In the genomic region with DNA sequence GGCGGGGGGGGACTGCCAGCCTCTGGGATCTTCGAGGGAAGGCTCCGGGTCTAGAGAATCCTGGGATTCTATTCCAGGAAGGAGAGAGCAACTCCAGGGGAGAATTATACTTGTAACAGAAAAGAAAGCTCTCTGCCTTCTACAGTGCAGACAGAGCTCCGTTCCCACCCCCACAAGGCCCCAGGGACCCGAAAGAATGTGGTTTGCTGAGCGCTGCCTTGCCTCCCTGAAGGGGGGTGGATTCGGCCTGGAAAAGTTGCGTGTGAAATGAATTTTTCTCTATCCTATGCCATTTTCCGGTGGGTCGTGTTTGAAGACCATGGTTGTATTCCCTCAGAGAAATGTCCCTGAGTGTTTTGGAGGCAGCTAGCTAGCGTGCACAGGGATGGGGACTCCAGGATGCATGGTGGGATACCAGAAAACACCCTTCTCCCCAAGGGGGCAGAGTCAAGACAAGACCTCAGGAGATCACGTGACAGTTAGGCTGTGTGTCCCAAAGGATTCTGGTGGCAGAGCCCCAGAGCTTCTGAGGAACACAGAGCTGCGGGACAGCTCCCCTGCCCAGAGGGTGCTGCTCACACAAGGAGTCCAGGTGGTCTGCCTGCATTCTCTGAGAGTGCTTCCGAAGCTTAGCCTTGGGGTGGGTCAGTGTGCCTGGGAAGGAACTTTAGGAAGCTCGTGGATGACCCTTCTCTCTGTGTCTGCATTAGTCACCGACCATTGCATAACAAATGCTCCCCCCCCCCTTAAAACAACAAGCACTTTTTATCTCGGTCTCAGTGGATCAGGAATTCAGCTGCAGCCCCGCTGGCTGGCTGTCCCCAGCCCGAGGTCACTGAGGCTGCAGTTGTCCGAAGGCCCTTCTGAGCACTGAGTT, we compare ENCODE assay signal across 9 mouse cellular contexts. TPM values are rescaled to one million over a fixed set of nuclear protein-coding genes. Genes with fewer than 3 reads are reported as not detected.
A peak's percentile ranks its signal among the peaks of the same experiment; 100 is the strongest.
DNase-seq lines count a peak whose midpoint lies in the region; ATAC-seq and TF ChIP-seq lines count a peak whose summit lies in the region.
"Had no signal": no experiment of that assay in that cellular context is flagged by ENCODE, and none has a peak within 500 bp of the region (broad histone marks: within the 10 kb centered on the region; RNA-seq: fewer than 3 reads in every experiment).

No protein-coding gene starts in this region.

- H3K4me3 ChIP-seq in cortical plate, adult 2 months (ENCODE audit: insufficient read depth, low read length), result no peak overlapping the region
- H3K4me3 ChIP-seq in intestine, embryonic 16.5 days (ENCODE audit: low read length), result peak overlapping the region; percentile 15; the same call in 1 of the 2 replicates
- H3K4me3 ChIP-seq in stomach, embryonic 14.5 days (ENCODE audit: low read depth, low read length), result no peak overlapping the region

- peak overlapping the region; percentile 53 for H3K4me2 ChIP-seq in intestine, embryonic 16.5 days (ENCODE audit: low read depth, low read length)
- H3K4me2 ChIP-seq in stomach, embryonic 14.5 days (replicated peaks; ENCODE audit: low read depth, low read length), result peak overlapping the region; percentile 31

- peak; percentile 57 for DNase-seq in MN1 (ENCODE audit: low spot score)
- peak; percentile 99 for DNase-seq in heart, adult 11 months
- DNase-seq in lung, adult 18-20 months, result peak; percentile 44 to 48
- no peak for DNase-seq in ovary, postnatal 10 days (ENCODE audit: low spot score)
- no peak for DNase-seq in thymus, postnatal 36 days

- no peak for TF ChIP-seq POLR2A in cortical plate, adult 2 months (IDR thresholded peaks at IDR 0.05; ENCODE audit: extremely low read depth, insufficient read depth, low read length)

- H3K27me3 ChIP-seq in intestine, embryonic 16.5 days (replicated peaks; ENCODE audit: control insufficient read depth, insufficient read depth, low read length), result no peaks in the 10 kb centered on the region
- no peaks in the 10 kb centered on the region for H3K27me3 ChIP-seq in stomach, embryonic 14.5 days (ENCODE audit: control insufficient read depth, insufficient read depth, low read length)

- no peaks in the 10 kb centered on the region for H3K36me3 ChIP-seq in intestine, embryonic 16.5 days (ENCODE audit: control insufficient read depth, insufficient read depth, low read length)
- H3K36me3 ChIP-seq in stomach, embryonic 14.5 days (ENCODE audit: control insufficient read depth, insufficient read depth, low read length), result no peaks in the 10 kb centered on the region

- peaks cover 6% of the 10 kb centered on the region for H3K4me1 ChIP-seq in cortical plate, adult 2 months (ENCODE audit: control insufficient read depth, insufficient read depth, low read length)
- peaks cover 48% of the 10 kb centered on the region for H3K4me1 ChIP-seq in intestine, embryonic 16.5 days (ENCODE audit: control insufficient read depth, insufficient read depth, low read length)
- H3K4me1 ChIP-seq in stomach, embryonic 14.5 days (ENCODE audit: control insufficient read depth, insufficient read depth, low read length), result peaks cover 42% of the 10 kb centered on the region

- H3K9me3 ChIP-seq in intestine, embryonic 16.5 days (ENCODE audit: control insufficient read depth, low read length), result no peaks in the 10 kb centered on the region
- H3K9me3 ChIP-seq in stomach, embryonic 14.5 days (ENCODE audit: control insufficient read depth, low read depth, low read length), result no peaks in the 10 kb centered on the region
- H3K9me3 ChIP-seq: megakaryocyte, embryonic 14.5 days had no signal

- peak overlapping the region; percentile 50 for H3K9ac ChIP-seq in intestine, embryonic 16.5 days (ENCODE audit: low read depth, low read length)
- peak overlapping the region; percentile 21; the same call in 1 of the 2 replicates for H3K9ac ChIP-seq in stomach, embryonic 14.5 days (replicated peaks; ENCODE audit: low read depth, low read length)

- ATAC-seq in intestine, embryonic 16.5 days, result peak; percentile 12; the same call in 1 of the 2 replicates
- ATAC-seq in stomach, embryonic 14.5 days (ENCODE audit: insufficient number of reproducible peaks, insufficient read depth, low FRiP score, low read depth), result no peak; the same call in 1 of the 2 replicates

- WGBS in intestine, embryonic 16.5 days, result 13% methylated on average over 20 of the region's 20 CpGs
- 10% methylated on average over 20 of the region's 20 CpGs for WGBS in stomach, embryonic 14.5 days

- 0 out of 2 replicates have a peak overlapping the region, but pooled peaks have one; percentile 3 for H3K27ac ChIP-seq in cortical plate, adult 2 months (ENCODE audit: insufficient read depth, low read length)
- H3K27ac ChIP-seq in intestine, embryonic 16.5 days (ENCODE audit: low read length), result peak overlapping the region; percentile 87
- peak overlapping the region; percentile 92 for H3K27ac ChIP-seq in stomach, embryonic 14.5 days (ENCODE audit: low read length)

- no peak for TF ChIP-seq CTCF in cortical plate, adult 2 months (IDR thresholded peaks at IDR 0.05; ENCODE audit: extremely low read depth, insufficient read depth, low read length)

RNA-seq across cellular contexts. Expression of gene Cstad, which starts 6.4 kb away (rescaled TPM):
- 5.3 and 6.4 TPM in 2 replicates for polyA plus RNA-seq in cortical plate, adult 2 months (2012; rRNA removed)
- polyA plus RNA-seq in intestine, embryonic 16.5 days (2015; fragmentation: Nextera tagmentation; extraction: Ambion mirVana), result 0.58 and 0.99 TPM in 2 replicates
- 1.2 and 2.1 TPM in 2 replicates for polyA plus RNA-seq in stomach, embryonic 14.5 days (2014; fragmentation: Nextera tagmentation; extraction: Ambion mirVana)

Comparison
In these comparisons a context has a peak if more than half of its experiments do, and no peak if none do; other contexts are left out.
1. DNase-seq: peak in MN1 (single experiment), heart, adult 11 months (single experiment) and lung, adult 18-20 months (2 of 2); none in ovary, postnatal 10 days (single experiment) and thymus, postnatal 36 days (0 of 2).
2. H3K27ac ChIP-seq: peak in every context shown above with its lines; median percentile 92 in stomach, embryonic 14.5 days; 87 in intestine, embryonic 16.5 days; 3 in cortical plate, adult 2 months.